Mouse (Mus musculus): ENCODE measurements around the gene Mif.

DNA sequence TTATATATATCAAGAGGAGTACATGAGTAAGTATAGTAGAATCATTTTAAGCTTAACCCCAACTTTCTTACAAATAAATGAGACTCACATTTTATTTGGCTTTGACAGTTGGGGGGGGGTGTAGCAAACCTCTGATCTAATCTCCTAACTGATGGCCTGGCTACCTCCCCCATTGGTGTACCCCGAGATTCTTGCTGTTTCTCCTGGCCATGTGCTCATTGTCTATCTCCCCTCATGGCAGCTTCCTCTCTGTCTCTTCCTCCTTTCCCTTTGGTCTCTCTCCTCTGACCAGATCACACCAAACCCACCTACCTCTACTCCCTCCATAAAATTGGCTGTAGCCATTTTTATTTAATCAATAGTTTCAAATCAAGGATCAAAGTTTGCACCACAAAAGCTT is 36.3 kb downstream of the Mif start:
- TF ChIP-seq POLR2A (IDR thresholded peaks at IDR 0.05; ENCODE audit: control insufficient read depth, low read depth, low read length) (no peak), CTCF (IDR thresholded peaks at IDR 0.05; ENCODE audit: control insufficient read depth, insufficient read depth, insufficient replicate concordance, low read depth, low read length) (no peak)
